Mouse (Mus musculus) monocyte, adult 2 months (primary cell): ENCODE data around the gene Htr7.

Experiments used
- DNase-seq, 2 experiments: peaks; one replicate each; pipeline ENCODE4 v3.0.0; 2022; ENCODE audit warnings: low spot score in 2 of 2, low read depth in 1 of 2

The Htr7 gene

GRCm38 (mm10) chr19:35957656-35958055 lies 99.7 kb downstream of the Htr7 start:
- no peak for DNase-seq

GRCm38 (mm10) chr19:35955698-35956097 lies 101.6 kb downstream of the Htr7 start:
- no peak for DNase-seq

- DNase-seq = no peak
Observed at GRCm38 (mm10) chr19:35949888-35950287, 107.4 kb downstream of the Htr7 start.

GRCm38 (mm10) chr19:35924961-35925495 lies 132.3 kb downstream of the Htr7 start:
- no peak for DNase-seq

- DNase-seq = no peak
Observed at GRCm38 (mm10) chr19:35924418-35924817, 132.9 kb downstream of the Htr7 start.
